Mouse (Mus musculus) limb, embryonic 14.5 days (tissue): ENCODE results near the gene Mea1. TPM values are rescaled to one million over a fixed set of nuclear protein-coding genes. Genes with fewer than 3 reads are reported as not detected.

ENCODE experiments used
- ATAC-seq: fragments of 200-750 bp; cut with Nextera tagmentation; 2 replicates; pipeline ENCODE4 v1.8.0; 2017; ENCODE audit warnings: low read depth, moderate number of reproducible peaks, moderate TSS enrichment; ENCODE audit not compliant: low FRiP score
- DNase-seq: peaks from one replicate; pipeline ENCODE4 v3.0.0-alpha.2; 2015; ENCODE audit warnings: low spot score
- H3K27ac ChIP-seq: fragments of 300-500 bp; sonication (generic); replicated peaks from 2 replicates; pipeline ENCODE4 v1.5.1; 2014; ENCODE audit warnings: low read depth, mild to moderate bottlenecking, low read length, moderate library complexity, mixed read lengths
- H3K27me3 ChIP-seq: fragments of 300-500 bp; sonication (generic); 2 replicates; pipeline ENCODE4 v1.6.1; 2014; ENCODE audit warnings: low read length, mixed read lengths; ENCODE audit not compliant: control insufficient read depth, insufficient read depth
- H3K36me3 ChIP-seq: fragments of 300-500 bp; sonication (generic); 2 replicates; pipeline ENCODE4 v1.6.1; 2014; ENCODE audit warnings: mild to moderate bottlenecking, low read length, moderate library complexity, mixed read lengths; ENCODE audit not compliant: control insufficient read depth, insufficient read depth
- H3K4me1 ChIP-seq: fragments of 300-500 bp; sonication (generic); 2 replicates; pipeline ENCODE4 v1.6.1; 2014; ENCODE audit warnings: antibody characterized with exemption, low read length, mixed read lengths; ENCODE audit not compliant: control insufficient read depth, insufficient read depth
- H3K4me2 ChIP-seq: fragments of 300-500 bp; sonication (generic); replicated peaks from 2 replicates; pipeline ENCODE4 v1.6.1; 2014; ENCODE audit warnings: low read depth, mild to moderate bottlenecking, low read length, moderate library complexity; ENCODE audit not compliant: severe bottlenecking
- H3K4me3 ChIP-seq: fragments of 300-500 bp; sonication (generic); replicated peaks from 2 replicates; pipeline ENCODE4 v1.5.1; 2014; ENCODE audit warnings: low read length
- H3K9ac ChIP-seq: fragments of 300-500 bp; sonication (generic); 2 replicates; pipeline ENCODE4 v1.6.1; 2014; ENCODE audit warnings: mild to moderate bottlenecking, low read depth, low read length, moderate library complexity; ENCODE audit not compliant: severe bottlenecking
- H3K9me3 ChIP-seq: fragments of 300-500 bp; sonication (generic); 2 replicates; pipeline ENCODE4 v1.6.1; 2016; ENCODE audit warnings: low read length; ENCODE audit not compliant: control insufficient read depth
- POLR2A ChIP-seq: fragments of 200-500 bp; IDR thresholded peaks from 2 replicates; pipeline ENCODE4 v1.8.0; 2012; ENCODE audit warnings: inconsistent platforms, mild to moderate bottlenecking, moderate library complexity, borderline replicate concordance; ENCODE audit not compliant: insufficient read depth, insufficient read length; ENCODE audit errors: extremely low read depth
- WGBS: fragments of 180-500 bp; shearing (Covaris S2); extraction: QIAGEN DNeasy Blood & Tissue Kit; methylation state at CpG from one replicate; pipeline ENCODE4 v1.1.7; 2014; 5-methylcytosine and 5-hydroxymethylcytosine counted together
- polyA plus RNA-seq, 2 experiments: library from polyadenylated mRNA; depleted of rRNA in 1 of 2; stranded (reverse) in 1 of 2; unstranded in 1 of 2; fragments of >200 nt; fragmentation: Nextera tagmentation in 1 of 2; extraction: Ambion mirVana in 1 of 2; gene quantifications; 2 replicates each; pipeline versions ENCODE4 v1.2.1 to v1.2.3; 2012 to 2014

Gene Mea1
- polyA plus RNA-seq, 2 experiments = 97.9 to 155 TPM

DNA sequence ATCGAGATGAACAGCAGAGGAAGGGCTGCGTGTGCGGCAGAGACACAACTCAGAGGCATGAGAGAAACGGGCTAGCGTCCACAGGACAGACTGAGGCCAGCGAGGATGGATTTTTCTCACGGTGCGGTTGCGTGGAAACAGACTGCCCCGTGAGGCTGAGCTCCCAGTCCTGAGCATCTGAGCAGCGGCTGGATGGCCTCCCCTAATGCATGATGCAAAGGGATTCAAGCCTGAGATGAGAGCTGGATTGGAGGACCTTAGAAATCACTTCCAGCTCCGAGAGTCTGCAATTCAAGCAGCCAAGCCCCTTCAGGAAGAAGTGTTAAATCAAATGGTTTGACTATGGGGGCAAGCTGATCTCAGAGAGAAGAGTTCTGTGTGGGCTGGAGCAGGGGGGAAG lies 22.9 kb downstream of the Mea1 start:
- no peaks in the 10 kb centered on the region for H3K27me3 ChIP-seq
- H3K27ac ChIP-seq = no peak overlapping the region
- H3K9me3 ChIP-seq = no peaks in the 10 kb centered on the region
- ATAC-seq (no peak), DNase-seq (no peak)
- TF ChIP-seq POLR2A = no peak
- H3K36me3 ChIP-seq = peaks cover 27% of the 10 kb centered on the region
- H3K4me3 ChIP-seq = no peak overlapping the region
- 0 out of 2 replicates have a peak overlapping the region, but pooled peaks have one; percentile 12 for H3K9ac ChIP-seq
- H3K4me2 ChIP-seq = no peak overlapping the region
- peaks cover 22% of the 10 kb centered on the region for H3K4me1 ChIP-seq
- 88% methylated on average over 12 of the region's 12 CpGs for WGBS

DNA sequence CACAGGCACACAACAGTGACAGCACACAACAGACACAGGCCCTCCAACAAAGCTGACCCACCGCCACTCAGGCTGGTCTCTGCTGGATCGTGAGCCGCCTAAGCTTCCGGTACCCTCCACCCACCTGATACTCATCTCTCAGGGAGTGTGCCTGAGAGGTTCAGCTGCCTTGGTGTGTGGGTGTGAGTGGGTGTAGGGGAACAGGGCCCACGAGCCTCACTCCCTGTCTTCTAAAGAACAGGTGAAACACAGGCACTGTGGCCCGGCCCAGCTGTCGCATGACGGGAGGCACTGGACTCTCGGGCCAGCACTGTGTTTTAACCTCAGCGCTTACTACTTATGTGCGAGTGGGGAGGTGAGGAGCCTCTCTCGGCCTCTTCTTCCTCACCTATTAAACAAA lies 23.5 kb downstream of the Mea1 start:
- Histone ChIP-seq H3K4me2 (no peak overlapping the region), H3K4me1 (peaks cover 22% of the 10 kb centered on the region), H3K9me3 (no peaks in the 10 kb centered on the region), H3K36me3 (peaks cover 27% of the 10 kb centered on the region), H3K9ac (0 out of 2 replicates have a peak overlapping the region, but pooled peaks have one; percentile 12), H3K4me3 (no peak overlapping the region), H3K27ac (no peak overlapping the region), H3K27me3 (no peaks in the 10 kb centered on the region)
- 86% methylated on average over 11 of the region's 12 CpGs for WGBS
- DNase-seq (no peak), ATAC-seq (no peak)
- TF ChIP-seq POLR2A = no peak

DNA sequence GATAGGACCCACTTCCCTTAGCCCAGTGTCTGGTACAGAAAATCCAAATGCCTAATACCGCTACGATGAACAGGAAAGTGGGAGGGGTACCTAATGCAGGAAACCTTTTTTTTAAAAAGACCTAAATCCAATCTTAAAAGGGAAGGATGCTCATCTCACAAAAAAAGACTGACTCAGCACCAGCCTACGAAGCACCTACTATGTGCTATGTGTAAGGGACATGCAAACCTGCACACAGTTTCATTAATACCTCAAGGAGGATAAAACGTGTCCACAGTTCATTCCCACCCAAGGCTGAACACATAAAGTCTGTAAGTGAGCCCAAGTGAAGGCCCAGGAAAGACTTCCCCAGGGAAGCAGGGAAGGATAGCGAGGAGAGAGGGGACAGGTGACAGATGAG lies 23.9 kb downstream of the Mea1 start:
- ATAC-seq = no peak
- H3K9me3 ChIP-seq = no peaks in the 10 kb centered on the region
- H3K4me3 ChIP-seq = no peak overlapping the region
- no peak overlapping the region for H3K27ac ChIP-seq
- peaks cover 24% of the 10 kb centered on the region for H3K36me3 ChIP-seq
- no peak overlapping the region for H3K4me2 ChIP-seq
- WGBS = 89% methylated on average over 5 of the region's 5 CpGs
- H3K4me1 ChIP-seq = peaks cover 22% of the 10 kb centered on the region
- TF ChIP-seq POLR2A = no peak
- no peak for DNase-seq
- H3K27me3 ChIP-seq = no peaks in the 10 kb centered on the region
- peak overlapping the region; percentile 41; the same call in 1 of the 2 replicates for H3K9ac ChIP-seq

DNA sequence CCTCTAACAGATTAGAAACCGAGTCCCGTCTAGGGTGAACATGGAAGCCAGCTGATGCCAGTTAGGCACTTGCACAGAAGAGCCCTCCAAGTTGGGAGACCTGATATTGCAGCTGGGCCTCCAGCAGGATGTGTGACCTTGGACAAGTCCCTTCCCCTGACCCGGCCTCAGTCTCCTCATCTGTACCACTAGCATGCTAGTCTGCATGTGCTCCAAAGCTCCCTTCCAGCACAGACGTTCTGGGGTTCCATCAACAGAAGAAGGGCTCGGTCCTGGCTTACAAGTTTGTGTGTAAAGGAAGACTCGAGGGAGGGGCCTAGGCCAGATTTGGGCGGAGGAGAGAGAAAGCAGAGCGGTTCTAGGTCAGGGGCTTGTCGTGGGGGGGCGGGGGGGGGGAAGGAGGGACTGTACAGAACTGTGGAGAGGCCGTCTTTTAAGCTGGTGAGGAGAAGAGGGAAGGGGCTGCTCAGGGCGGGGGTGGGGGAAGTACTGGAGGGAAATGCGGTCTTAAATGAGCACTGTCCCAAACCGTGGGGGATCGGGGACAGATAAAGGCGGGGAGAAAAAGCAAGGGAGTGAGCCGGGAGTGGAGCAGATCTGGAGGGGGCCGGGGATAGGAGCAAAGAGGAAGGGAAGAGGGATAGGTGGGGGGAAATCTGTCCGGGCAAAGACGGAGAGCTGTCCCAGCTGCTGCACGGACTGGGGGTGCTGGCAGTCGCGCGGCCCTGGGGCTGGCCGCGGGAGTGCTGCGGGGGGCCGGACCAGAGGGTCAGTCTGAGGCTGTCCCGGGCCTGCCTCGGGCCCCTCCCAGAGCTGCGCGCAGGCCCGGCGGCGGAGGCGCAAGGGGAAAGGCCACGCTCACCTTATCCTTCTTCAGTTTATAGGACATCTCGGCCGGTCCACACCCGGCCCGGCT lies 25.6 kb downstream of the Mea1 start:
- Histone ChIP-seq H3K4me2 (peak overlapping the region; percentile 73), H3K9ac (peak overlapping the region; percentile 92), H3K27ac (peak overlapping the region; percentile 83), H3K36me3 (peaks cover 8% of the 10 kb centered on the region), H3K4me1 (peaks cover 22% of the 10 kb centered on the region), H3K4me3 (peak overlapping the region; percentile 91), H3K27me3 (no peaks in the 10 kb centered on the region), H3K9me3 (no peaks in the 10 kb centered on the region)
- ATAC-seq (peak; percentile 72), DNase-seq (no peak)
- TF ChIP-seq POLR2A = no peak; the same call in 1 of the 2 replicates
- WGBS = 5% methylated on average over 30 of the region's 41 CpGs

DNA sequence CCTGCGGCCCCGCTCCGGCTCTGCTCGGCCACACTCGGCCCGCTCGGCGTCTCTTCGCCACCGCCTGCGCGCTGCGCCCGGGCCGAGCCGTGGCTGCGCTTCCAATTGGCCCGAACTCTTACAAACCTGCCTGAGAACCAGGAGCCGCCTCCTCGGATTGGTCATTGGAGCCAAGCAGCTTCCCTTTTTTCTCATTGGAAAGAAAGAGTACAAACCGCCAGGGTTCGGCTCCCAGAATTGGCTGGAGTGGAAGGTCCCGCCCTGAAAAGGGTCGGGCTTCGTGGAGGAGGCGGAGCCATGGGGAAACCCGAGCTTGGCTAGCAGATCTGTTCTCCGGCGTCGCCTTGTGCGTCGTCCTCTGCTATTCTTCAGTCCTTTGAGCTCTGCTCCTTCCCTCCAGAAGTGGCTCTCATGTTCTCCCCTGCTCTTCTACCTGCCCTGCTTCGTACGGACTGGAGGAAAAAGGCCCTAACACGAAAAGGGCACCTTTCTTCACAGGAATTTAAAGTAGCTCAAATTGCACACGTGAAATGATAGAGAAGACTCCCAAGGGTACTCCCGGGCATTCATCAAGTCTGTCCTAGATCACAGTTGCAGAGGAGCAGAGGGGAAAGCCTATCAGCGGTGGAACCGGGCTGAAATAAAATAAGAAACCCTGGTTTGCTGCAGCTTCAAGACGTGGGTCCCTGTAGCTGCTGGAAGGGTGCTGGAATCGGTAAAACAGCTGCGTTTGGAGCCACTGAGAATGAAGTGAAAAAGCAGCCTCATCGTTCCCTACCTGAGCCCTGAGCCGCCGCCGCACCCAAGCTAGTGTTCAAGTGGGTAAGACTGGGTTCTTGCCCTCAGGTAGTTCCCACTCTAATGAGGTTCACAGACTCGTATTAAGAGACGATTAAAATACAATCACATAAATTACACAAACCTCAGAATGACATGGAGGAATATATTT lies 26.6 kb downstream of the Mea1 start, which contains the start of gene Ppp2r5d:
Gene Ppp2r5d (minus strand): TSS at position 225 of the 949 bp plus-strand sequence.
- DNase-seq = peak; percentile 99
- WGBS = under 1% methylated on average over 48 of the region's 48 CpGs
- H3K4me3 ChIP-seq = peak within 1 kb of the TSS; percentile 91
- H3K9me3 ChIP-seq = no peaks in the 10 kb centered on the region
- TF ChIP-seq POLR2A = peak; percentile 77
- peak; percentile 96 for ATAC-seq
- H3K9ac ChIP-seq = peak within 1 kb of the TSS; percentile 92
- H3K4me1 ChIP-seq = peaks cover 22% of the 10 kb centered on the region
- peak within 1 kb of the TSS; percentile 85 for H3K27ac ChIP-seq
- no peaks in the 10 kb centered on the region for H3K27me3 ChIP-seq
- H3K4me2 ChIP-seq = peak within 1 kb of the TSS; percentile 73
- H3K36me3 ChIP-seq = no peaks in the 10 kb centered on the region
